Mouse (Mus musculus): ENCODE measurements around the gene Lyzl4. TPM values are rescaled to one million over a fixed set of nuclear protein-coding genes. Genes with fewer than 3 reads are reported as not detected.

The Lyzl4 gene
- total RNA-seq, 2 experiments from 2014 or later, result 2.0 to 2.1 TPM

DNA sequence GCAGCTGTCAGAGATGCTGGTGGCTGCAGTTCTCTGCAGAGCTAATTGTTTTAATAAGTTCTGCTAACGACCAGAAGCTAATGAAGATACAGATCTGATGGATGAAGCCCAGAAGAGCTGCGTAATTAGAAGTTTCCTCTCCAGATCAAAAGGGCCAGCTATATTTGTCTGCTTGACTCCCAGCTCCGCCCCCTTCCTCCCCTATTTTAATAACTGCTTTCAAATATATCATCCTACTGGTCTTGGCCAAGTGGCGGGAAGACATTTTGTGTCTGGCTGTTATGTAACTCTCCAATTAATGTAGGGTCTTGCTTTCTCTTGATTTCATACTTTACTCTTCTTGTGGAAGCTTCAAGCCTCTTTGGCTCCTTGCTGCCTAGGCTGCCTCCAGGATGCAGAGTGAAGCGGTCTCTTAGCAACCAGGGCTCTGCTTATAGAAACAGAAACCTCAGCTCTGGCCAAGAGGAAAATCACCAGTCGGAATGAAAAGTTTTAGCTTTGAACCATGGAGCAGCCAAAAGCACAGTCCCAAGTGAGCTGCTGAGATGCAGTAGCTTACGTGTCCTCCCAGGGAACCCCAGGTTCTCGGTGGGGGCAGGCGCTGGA, 86.4 kb downstream of the Lyzl4 start:
- peak; percentile 58 to 64 for DNase-seq (ENCODE audit: low spot score in 2 of 2)
- intact Hi-C loops (cut with DNase I), result loop anchor here (5.0 kb wide), 1 partner anchor 48 kb away; no protein-coding TSS in a partner anchor

DNA sequence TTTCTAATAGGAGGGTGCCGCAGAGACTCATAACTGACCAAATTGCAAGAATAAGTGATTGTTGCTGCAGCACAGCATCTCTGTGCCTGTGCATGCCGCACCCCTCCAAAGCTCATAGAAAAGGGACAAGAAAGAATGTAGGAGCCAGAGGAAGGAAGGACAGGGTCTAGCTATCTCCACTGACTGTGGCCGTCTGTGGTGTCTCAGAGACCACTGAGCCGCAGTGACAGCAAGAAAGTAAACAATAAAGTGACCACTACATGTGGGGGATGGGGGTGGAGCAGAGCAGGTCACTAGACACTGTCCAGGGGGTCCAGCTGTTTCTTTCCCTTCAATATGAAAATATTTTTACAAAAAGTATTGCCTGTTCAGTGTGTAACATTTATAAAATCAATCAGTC, 88.3 kb downstream of the Lyzl4 start:
- intact Hi-C loops (cut with DNase I), result no loop called here
- DNase-seq (ENCODE audit: low spot score in 2 of 2), result no peak

DNA sequence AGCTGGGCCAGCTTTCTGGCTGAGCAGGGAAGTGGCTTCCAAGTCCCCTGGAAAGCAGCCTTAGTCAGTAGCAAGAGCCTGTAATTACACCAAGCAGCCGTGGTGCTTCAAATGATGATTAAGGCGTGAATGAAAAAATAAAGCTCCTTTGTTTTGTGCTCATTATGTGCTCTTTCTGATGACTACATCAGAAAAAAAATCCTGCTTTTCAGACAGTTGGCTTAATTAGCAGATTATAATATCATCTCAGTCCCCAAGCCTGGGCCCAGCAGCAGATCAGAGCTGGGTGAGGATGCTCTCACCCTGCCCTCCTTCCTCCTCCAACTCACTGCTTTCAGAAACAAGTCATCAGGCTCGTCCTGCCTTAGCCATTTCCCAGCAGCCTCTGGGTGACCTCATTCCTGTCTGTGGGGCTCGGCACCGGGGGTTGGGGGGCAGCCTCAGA, 91.5 kb downstream of the Lyzl4 start:
- DNase-seq (ENCODE audit: low spot score in 2 of 2), result peak in 1 of 2 experiments; percentile 23
- intact Hi-C loops (cut with DNase I), result loop anchor here (2.0 kb wide), 1 partner anchor 58 kb away; no protein-coding TSS in a partner anchor

DNA sequence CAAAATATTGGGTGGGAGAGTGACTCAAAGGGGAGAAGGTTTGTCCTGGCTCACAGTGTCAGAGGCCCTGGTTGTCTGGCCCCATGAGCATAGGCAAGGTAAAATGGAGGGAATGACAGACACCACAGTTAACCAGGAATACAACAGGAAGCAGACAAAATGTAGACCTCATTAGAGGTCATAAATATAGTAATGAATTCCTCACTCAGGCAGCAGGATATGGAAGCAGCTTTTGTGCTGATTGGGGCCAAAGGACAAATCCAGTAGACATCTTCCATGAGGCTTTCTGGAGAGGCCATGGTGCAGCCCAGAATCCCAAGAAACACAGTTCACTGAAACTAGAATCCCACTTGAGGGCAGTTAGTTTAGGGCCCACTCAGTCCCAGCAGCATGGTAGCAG, 92.5 kb downstream of the Lyzl4 start:
- intact Hi-C loops (cut with DNase I), result no loop called here
- no peak for DNase-seq (ENCODE audit: low spot score in 2 of 2)

DNA sequence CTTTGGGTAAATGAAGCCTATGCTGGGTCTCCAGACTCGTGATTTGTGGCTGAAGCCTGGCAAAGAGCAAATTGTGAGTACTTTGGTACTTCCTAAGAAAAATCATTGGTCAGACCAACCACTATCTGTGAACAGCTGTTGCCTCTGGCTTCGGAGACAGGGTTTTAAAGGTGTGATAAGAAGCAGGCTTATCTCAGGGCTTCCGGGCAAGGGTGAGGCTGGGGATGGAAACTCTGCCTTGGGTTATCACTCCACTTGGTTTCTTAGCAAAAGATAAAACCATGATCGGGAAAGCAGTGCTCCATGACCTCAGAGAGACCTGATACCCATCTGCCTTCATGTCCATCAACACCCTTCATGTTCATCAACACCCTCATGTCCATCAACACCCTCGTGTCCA, 92.9 kb downstream of the Lyzl4 start:
- no peak for DNase-seq (ENCODE audit: low spot score in 2 of 2)
- intact Hi-C loops (cut with DNase I), result no loop called here

DNA sequence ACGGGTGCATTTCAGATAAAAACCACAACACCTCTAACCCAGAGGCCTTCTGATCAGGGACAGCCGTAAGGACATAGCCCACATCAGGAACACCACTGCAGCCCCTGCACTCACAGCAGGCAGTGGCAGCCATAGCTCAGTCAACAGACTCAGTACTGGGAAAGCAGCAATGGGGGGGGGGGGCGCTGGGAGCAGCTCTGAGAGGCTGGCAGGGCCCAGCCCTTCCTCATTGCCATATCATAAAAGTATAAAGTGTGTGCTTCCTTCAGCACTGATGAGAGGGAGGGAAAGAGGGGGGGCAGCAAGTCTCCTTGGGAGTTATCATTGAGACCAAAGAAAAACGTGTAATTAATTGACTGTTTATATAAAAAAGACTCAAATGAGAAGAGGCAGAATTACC, 94.5 kb downstream of the Lyzl4 start:
- DNase-seq (ENCODE audit: low spot score in 2 of 2), result no peak
- intact Hi-C loops (cut with DNase I), result no loop called here

DNA sequence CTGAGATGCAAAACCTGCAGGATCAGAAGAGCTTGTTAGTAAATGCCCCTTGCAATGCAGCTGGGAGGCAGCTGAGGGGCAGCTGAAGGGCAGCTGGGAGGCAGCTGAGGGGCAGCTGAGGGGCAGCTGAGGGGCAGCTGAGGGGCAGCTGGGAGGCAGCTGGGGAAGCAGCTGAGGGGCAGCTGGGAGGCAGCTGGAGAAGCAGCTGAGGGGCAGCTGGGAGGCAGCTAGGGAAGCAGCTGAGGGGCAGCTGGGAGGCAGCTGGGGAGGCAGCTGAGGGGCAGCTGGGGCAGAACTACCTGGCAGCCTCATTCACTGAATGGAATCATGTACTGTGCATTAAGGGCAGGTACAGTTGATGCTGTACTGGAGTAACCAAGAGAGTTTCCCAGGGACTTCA, 100.4 kb downstream of the Lyzl4 start:
- no peak for DNase-seq (ENCODE audit: low spot score in 2 of 2)
- intact Hi-C loops (cut with DNase I), result no loop called here

DNA sequence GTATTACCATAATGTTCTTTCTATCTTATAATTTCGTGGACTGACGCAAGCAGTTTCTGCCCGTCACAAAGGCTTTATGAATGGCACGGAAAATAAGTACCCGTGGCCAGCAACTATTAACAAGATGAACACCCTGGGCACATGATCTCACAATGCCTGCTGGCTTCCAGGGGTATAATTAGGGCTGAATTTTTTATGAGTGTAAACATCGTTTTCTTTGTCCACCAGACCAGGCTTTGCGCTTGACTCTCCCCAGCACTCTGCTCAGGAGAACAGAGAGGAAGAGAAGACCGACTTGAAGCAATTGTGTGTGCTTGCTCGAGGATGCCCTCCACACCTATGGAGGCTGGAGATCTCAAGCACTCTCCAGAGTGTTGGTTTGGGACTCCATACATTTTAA, 109.3 kb downstream of the Lyzl4 start:
- intact Hi-C loops (cut with DNase I), result no loop called here
- no peak for DNase-seq (ENCODE audit: low spot score in 2 of 2)

DNA sequence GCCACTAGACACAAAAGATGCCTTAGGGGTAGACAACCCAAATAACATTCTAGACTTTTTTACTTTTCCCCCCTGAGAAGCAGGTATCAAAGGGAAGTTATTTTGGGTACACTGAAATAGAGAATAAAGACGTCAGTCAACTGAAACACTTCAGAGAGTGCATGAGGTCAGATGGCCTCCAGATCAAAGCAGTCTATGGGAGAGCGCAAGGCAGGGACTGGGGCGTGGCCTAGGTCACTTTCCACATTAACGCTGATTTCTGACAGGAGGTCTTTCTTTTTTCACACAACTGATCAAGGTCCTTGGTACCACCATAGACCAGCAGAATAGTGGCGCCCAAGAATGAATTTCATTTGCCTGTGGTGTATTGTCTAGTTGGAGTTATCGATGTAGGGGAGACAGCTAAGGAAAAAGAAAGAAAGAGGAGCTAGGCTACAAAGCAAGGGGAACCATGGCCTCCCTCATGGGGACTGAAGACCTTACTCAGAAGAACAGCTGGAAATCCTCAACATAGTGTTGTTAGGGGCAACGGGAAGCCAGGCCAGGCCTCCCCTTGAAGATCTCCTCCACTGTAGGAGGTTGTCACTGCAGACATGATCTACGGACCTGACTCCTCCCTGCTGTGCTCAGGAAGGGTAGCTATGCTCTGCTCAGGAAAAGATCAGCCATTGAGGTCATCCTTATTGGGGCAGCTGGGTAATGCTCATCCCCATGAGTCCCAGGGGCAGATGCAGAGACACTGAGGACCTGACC, 113.1 kb downstream of the Lyzl4 start:
- DNase-seq (ENCODE audit: low spot score in 2 of 2), result no peak
- intact Hi-C loops (cut with DNase I), result no loop called here

Other genes starting within 250 kb of the Lyzl4 start
- 100 to 1,000 TPM; 676 to 879 TPM for gene Cck, start 146.4 kb downstream of the Lyzl4 start, total RNA-seq (2021)
- gene Vipr1, start 620 bp upstream of the Lyzl4 start, total RNA-seq (2021), result 10 to 100 TPM; 25.2 to 27.2 TPM
- gene Sec22c, start 63.4 kb upstream of the Lyzl4 start, total RNA-seq (2021), result 10 to 100 TPM; 26.6 to 26.8 TPM
- gene Ss18l2, start 68.2 kb upstream of the Lyzl4 start, total RNA-seq (2021), result 10 to 100 TPM; 84.5 to 84.6 TPM
- gene Nktr, start 77.1 kb upstream of the Lyzl4 start, total RNA-seq (2021), result 100 to 1,000 TPM in 1 of 2 experiments, 10 to 100 TPM in 1; 73.1 to 147 TPM
- gene Zfp651, start 117.2 kb upstream of the Lyzl4 start, total RNA-seq (2021), result 100 to 1,000 TPM; 111 to 112 TPM
- 1 to 10 TPM; 4.9 to 8.8 TPM for gene Klhl40, start 135.5 kb upstream of the Lyzl4 start, total RNA-seq (2021)
- 10 to 100 TPM; 17.2 to 22.2 TPM for gene Hhatl, start 150.4 kb upstream of the Lyzl4 start, total RNA-seq (2021)
- 1 to 10 TPM; 5.5 to 5.9 TPM for gene Ccdc13, start 197.4 kb upstream of the Lyzl4 start, total RNA-seq (2021)
- 10 to 100 TPM; 85.6 to 87.3 TPM for gene Higd1a, start 216.3 kb upstream of the Lyzl4 start, total RNA-seq (2021)

All from left cerebral cortex, postnatal 36 days (tissue).